Mouse (Mus musculus): ENCODE measurements at regions not wholly inside any gene's neighbourhood (a gene's known extent, or its start where the extent isn't known, plus 50 kb on each side); places are given as distances from the start of the nearest gene placed in this dataset.
"Not testable (repeated sequence)": the region's sequence is repeated elsewhere in the genome, so short reads cannot be mapped to it uniquely, and the experiment has no call there.

GRCm38 (mm10) chr16:25478300-25478699 lies 191.7 kb downstream of the Tprg start:
- intact Hi-C loops (cut with DNase I) = no loop called here
- DNase-seq = no peak

- peak in 1 of 2 experiments; percentile 14 for DNase-seq
- intact Hi-C loops (cut with DNase I) = no loop called here
Measured at GRCm38 (mm10) chr16:25483831-25484254, 197.2 kb downstream of the Tprg start.

DNA sequence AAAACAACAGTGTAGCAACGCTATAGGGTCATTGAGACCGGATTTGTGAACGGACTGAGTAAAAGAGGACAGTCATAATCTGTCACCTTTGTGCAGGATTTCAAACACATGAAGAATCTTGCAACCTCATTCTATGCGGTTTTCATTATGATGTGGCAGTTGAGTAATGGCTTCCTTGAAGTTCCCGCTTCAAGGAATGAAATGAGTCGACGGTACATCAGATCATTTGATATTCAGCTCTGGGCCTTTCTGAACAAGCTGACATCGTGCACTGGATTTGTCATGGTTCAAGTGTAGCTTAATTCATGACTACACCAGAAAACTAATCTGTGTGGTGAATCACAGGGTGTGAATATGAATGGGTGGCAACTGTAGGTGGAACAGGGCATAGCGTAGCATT lies 198.4 kb downstream of the Tprg start:
- intact Hi-C loops (cut with DNase I) = no loop called here
- DNase-seq = no peak

DNA sequence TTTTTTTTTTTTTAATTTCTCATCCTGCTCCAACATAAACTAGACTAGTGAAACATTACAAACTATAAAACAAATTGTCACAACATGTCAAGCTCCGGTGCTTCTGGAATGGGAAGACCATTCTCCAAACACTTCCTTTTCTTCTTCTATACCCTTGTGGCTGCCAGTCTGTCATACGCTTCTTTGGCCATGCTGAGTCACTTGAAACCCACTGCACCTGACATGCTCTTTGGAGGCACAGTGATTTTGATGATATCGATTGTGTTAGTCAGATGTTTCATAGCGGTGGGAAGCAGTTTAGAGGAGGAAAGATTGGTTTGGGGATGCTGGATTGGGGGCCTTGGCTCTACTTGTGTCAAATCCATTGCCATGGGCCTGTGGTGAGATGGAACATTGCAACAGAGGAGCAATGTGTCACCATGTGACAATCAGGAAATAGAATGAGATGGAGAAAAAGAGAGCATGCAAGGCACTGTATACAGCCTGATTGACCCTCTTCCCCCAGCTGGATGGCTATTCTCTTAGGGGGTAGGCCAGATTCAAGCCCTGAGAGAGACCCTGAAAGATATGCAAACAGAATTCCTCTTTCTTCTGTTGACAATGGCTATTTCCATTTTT lies 197.0 kb upstream of the Trp63 start:
- intact Hi-C loops (cut with DNase I) = no loop called here
- no peak for DNase-seq

DNA sequence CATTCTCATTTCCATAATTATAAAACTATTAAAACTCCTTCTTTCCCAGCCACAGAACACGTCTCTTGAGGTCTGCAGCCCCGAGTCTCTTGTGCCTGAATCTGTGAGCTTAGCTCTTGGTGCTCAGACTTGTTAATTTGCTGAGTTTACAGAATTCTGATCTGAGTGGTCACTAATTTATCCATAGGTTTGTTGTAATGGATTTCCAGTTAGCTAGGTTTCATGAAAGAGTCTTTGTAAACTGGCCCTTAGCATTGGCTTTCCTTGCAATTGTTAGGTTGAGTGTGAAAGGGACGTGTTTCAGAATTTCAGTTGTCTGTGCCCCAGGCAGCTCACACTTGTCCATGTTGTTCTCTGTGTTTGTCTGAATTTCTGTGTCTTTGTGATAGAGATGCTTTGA lies 192.7 kb upstream of the Trp63 start:
- intact Hi-C loops (cut with DNase I) = no loop called here
- no peak for DNase-seq

- DNase-seq = no peak
- intact Hi-C loops (cut with DNase I) = no loop called here
Measured at GRCm38 (mm10) chr16:25494153-25494552, 189.4 kb upstream of the Trp63 start.

DNA sequence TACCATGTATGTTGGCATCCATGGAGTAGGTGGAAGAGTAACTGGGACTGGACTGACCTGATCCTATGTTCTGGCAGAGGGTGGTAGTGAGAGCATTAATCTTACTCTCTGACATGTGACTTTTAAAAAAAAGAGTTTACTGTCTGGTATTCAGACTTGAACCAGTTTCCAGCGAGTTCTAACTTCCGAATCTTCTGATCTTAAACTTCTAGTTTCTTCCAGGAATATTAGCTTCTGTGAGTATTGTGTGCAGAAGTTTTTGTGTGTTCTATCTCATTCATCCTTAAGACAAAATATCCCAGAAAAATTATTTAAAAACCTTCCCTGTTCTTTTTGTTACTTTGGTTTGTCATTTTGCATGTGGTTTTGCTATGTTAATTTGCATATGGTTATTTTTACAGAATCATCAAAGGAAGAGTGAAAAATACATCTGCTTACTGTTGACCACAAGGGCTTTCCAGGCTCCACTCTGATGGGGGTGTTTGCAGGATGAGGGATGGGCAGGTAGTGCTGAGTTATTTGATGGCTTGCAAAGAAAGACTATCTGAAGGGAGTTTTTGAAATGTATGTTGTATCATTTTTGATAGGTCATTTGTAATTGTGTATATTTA lies 187.9 kb upstream of the Trp63 start:
- no peak for DNase-seq
- intact Hi-C loops (cut with DNase I) = no loop called here

DNA sequence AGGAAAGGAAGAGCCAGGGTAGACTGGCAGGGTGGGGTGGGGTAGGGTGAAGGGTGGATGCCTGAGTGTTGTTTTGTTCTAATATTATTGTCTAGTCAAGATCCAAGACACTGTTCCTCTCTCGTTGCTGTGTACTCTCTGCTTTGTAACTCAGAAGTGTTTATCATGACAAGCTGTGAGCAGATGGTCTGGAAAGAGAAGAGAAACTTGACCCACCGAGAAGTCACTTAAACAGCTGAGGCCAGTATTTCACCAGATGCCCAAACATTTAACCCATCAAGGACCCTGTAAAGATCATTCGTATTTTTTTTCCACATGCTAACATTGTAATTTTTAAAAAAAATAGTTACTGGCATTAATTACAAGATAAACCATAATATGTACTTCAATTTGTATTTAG lies 178.7 kb upstream of the Trp63 start:
- intact Hi-C loops (cut with DNase I) = no loop called here
- DNase-seq = no peak

DNA sequence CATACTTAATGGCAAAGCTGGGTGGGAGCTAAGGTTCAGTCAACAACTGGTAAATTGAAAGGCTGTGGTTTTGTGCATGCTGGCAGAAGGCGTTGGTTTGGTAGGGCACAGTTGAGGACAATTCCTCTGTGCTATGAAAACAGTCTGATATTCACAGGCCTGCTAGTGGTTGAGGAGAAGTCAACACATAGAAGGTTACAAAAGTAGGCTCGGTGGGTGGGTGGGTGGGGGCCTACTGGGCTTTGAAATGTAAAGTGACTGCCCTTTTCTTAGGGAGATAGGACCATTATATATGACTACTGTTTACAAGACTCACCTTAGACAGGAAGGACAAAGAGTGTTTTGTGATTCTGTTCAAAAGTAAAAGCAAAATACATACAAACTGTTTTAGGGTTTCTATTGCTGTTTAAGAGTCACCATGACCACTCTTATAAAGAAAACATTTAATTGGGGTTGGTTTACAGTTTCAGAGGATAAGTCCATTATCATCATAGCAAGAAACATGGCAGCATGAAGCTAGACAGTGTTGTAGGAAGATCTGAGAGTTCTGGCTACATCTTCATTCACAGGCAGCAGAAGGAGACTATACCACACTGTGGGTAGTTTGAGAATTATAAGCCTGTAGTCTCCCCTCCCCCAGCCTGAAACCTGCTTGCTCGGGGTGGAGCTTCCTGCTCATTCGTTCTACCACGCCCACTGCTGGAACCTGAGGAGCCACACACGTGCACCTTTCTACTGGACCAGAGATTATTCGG lies 166.3 kb upstream of the Trp63 start:
- no peak for DNase-seq
- intact Hi-C loops (cut with DNase I) = no loop called here

DNA sequence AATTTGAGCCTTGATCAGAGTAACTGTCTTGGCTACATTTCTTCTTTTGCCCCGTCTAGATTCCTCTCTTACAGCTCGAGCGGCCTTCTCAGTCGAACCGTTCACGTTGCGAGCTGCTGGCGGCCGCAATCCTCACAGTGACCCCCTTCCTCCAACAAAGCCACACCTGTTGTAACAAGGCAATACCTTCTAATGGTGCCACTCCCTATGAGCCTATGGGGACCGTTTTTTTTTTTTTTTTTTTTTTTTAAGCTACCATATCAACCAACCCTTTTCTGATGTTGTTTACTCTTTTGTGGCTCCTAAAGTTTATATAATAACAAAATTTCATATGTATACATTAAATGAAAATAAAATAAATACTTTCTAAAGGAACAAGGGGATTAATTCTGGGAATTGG lies 160.4 kb upstream of the Trp63 start:
- intact Hi-C loops (cut with DNase I); DNase-seq: not testable (repeated sequence)

DNA sequence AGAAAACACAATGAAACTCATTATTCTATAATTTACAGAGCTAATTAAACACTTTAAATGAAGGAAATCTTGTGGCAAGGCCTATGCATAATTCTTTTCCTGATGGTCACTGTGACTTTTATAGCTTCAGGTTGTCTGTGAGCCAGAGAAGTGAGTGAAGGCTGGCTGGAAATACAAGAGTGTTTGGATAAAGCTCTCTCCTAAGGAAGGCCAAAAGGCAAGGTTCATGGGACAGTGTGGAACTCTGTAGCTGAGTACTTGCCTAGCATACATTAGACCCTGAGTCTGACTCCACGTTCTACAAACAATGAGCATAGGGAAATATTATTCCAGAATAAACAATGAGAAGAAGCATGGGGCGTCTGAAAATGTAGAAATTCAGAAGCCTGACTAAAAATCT lies 159.9 kb upstream of the Trp63 start:
- DNase-seq = no peak
- intact Hi-C loops (cut with DNase I) = no loop called here

- DNase-seq = no peak
- intact Hi-C loops (cut with DNase I) = no loop called here
Measured at GRCm38 (mm10) chr16:25527850-25528249, 155.7 kb upstream of the Trp63 start.

GRCm38 (mm10) chr16:25528313-25528712 lies 155.2 kb upstream of the Trp63 start:
- intact Hi-C loops (cut with DNase I) = no loop called here
- DNase-seq = no peak

GRCm38 (mm10) chr16:25529681-25530080 lies 153.9 kb upstream of the Trp63 start:
- no peak for DNase-seq
- intact Hi-C loops (cut with DNase I) = no loop called here

- DNase-seq = no peak
- intact Hi-C loops (cut with DNase I) = no loop called here
Measured at GRCm38 (mm10) chr16:25531761-25532336, 151.7 kb upstream of the Trp63 start.

- DNase-seq = no peak
- intact Hi-C loops (cut with DNase I) = no loop called here
Measured at GRCm38 (mm10) chr16:25532519-25533205, 150.9 kb upstream of the Trp63 start.

GRCm38 (mm10) chr16:25533206-25533580 lies 150.4 kb upstream of the Trp63 start:
- intact Hi-C loops (cut with DNase I) = no loop called here
- peak; percentile 7 to 30 for DNase-seq

DNA sequence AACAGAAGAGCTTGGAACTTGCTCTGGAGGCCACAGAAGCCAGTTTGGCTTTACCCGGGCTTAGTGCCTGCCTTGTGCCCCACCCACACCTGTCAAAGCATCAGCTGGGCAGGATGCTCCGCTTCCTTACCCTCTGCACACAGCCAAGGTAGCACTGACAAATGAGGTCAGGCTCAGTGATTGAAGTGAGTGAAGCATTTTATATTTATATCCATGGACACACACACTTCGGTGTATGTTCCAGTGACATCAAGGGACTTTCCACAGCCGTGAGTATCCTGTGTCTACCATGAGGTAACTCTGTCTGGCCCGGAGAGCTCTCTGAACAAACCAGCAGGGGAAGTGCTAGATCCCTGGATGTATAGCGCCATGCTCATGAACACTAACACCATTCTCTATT lies 147.0 kb upstream of the Trp63 start:
- intact Hi-C loops (cut with DNase I) = no loop called here
- no peak for DNase-seq

DNA sequence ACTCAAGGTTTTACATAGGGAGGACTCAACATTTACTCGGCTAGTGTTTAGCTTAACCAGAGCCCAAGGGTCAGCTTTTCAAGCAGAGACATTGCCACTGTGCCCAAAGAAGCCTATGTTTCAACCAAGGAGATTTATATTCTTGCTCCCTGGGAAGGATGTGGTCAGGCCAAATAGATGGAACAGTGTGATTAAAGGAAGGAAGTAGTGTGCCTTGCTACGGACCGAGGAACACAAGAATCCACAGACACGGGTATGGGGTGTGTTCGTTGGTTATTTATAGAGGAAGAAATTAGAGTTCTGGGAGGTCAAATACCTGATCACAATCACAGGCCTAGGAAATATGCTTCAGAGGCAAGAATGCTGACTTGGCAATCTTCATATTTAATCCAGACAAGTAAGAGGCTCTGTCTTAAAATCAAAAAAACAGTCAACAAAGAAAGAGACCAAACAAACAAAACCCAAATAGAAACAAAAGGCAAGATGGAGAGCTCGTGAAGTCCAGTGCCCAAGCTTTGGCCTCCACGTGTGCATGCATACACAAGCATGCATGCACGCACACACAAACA lies 133.9 kb upstream of the Trp63 start:
- intact Hi-C loops (cut with DNase I) = no loop called here
- no peak for DNase-seq

DNA sequence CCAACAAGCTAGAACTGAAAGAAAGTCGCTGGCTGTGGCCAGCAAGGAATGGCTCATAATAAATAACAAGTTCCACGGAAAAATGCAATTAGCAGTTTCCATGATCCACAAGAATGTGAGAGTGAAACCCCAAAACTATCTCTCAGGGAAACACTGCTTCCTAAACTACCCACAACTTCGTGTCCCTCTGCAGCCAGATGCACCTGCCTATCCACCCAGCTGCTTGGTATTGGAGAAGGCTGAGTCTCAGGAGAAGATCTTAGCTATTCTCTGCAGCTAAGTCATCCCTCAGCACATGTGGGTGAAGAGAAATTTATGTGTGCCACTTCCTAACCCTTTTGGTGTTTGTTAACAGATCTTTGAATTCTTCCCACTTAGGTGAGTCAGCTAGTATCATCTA lies 126.4 kb upstream of the Trp63 start:
- no peak for DNase-seq

DNA sequence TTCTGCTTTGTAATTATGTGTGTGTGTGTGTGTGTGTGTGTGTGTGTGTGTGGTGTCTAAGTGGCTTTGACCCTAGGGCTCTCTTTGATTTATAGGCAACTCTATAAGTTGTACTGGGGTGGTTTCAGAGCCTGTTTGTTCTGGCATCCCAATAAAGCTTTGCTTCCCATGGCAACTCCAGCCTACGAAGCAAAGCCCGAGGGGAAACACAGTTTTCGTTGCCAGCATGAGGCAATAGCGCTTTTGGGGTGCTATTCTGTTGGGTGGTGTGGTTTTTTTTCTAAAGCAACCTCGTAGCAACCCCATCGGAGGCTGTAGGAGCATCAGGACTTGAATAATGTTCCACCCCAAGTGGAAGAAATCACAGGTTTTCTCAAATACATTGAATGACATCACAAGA lies 103.3 kb upstream of the Trp63 start:
- no peak for DNase-seq
- intact Hi-C loops (cut with DNase I) = no loop called here

More for the DNA sequence above, 126.4 kb upstream of the Trp63 start:
- intact Hi-C loops (cut with DNase I) = no loop called here

Data from heart, postnatal 14 days (tissue).